15 mouse cellular contexts compared by ENCODE assay signal in genomic region chr2:161668302-161668986, GRCm38 (mm10).
A peak's percentile ranks its signal among the peaks of the same experiment; 100 is the strongest.
DNase-seq lines count a peak whose midpoint lies in the region; ATAC-seq lines count a peak whose summit lies in the region.
"Had no signal": no experiment of that assay in that cellular context is flagged by ENCODE, and none has a peak within 500 bp of the region (broad histone marks: within the 10 kb centered on the region; RNA-seq: fewer than 3 reads in every experiment).

No protein-coding gene starts in this region.

- H3K27ac ChIP-seq in kidney, embryonic 14.5 days (ENCODE audit: low read depth, low read length), result no peak overlapping the region
- no peak overlapping the region for H3K27ac ChIP-seq in kidney, embryonic 16.5 days (ENCODE audit: low read length)
- H3K27ac ChIP-seq in forebrain, embryonic 16.5 days (ENCODE audit: low read length), result peak overlapping the region; percentile 72
- peak overlapping the region; percentile 59 for H3K27ac ChIP-seq in hindbrain, embryonic 15.5 days (replicated peaks)
- H3K27ac ChIP-seq in neural tube, embryonic 12.5 days, result no peak overlapping the region
- H3K27ac ChIP-seq: layer of hippocampus, adult 2 months had no signal

- no peaks in the 10 kb centered on the region for H3K27me3 ChIP-seq in kidney, embryonic 14.5 days (ENCODE audit: control insufficient read depth, insufficient read depth, low read length)
- H3K27me3 ChIP-seq in kidney, embryonic 16.5 days (ENCODE audit: insufficient read depth, low read length), result no peaks in the 10 kb centered on the region
- H3K27me3 ChIP-seq in forebrain, embryonic 16.5 days (replicated peaks; ENCODE audit: control insufficient read depth, insufficient read depth, low read length), result no peaks in the 10 kb centered on the region
- no peaks in the 10 kb centered on the region for H3K27me3 ChIP-seq in hindbrain, embryonic 15.5 days
- H3K27me3 ChIP-seq in neural tube, embryonic 12.5 days (replicated peaks), result no peaks in the 10 kb centered on the region
- H3K27me3 ChIP-seq: heart, embryonic 12.5 days had no signal

- H3K9ac ChIP-seq in kidney, embryonic 14.5 days (ENCODE audit: low read depth, low read length), result no peak overlapping the region
- H3K9ac ChIP-seq in kidney, embryonic 16.5 days (replicated peaks; ENCODE audit: low read length), result no peak overlapping the region
- H3K9ac ChIP-seq in forebrain, embryonic 16.5 days (replicated peaks; ENCODE audit: low read depth, low read length), result no peak overlapping the region
- H3K9ac ChIP-seq in hindbrain, embryonic 15.5 days, result no peak overlapping the region
- H3K9ac ChIP-seq in neural tube, embryonic 12.5 days, result no peak overlapping the region
- H3K9ac ChIP-seq: heart, embryonic 12.5 days had no signal

- WGBS in kidney, embryonic 14.5 days, result 71% methylated on average over 12 of the region's 12 CpGs
- WGBS in kidney, embryonic 16.5 days, result 67% methylated on average over 12 of the region's 12 CpGs
- 29% methylated on average over 12 of the region's 12 CpGs for WGBS in forebrain, embryonic 16.5 days
- WGBS in hindbrain, embryonic 15.5 days, result 23% methylated on average over 12 of the region's 12 CpGs
- 41% methylated on average over 12 of the region's 12 CpGs for WGBS in neural tube, embryonic 12.5 days

- no peak overlapping the region for H3K4me3 ChIP-seq in kidney, embryonic 14.5 days (ENCODE audit: low read length)
- H3K4me3 ChIP-seq in kidney, embryonic 16.5 days (ENCODE audit: low read length), result no peak overlapping the region
- no peak overlapping the region for H3K4me3 ChIP-seq in forebrain, embryonic 16.5 days (replicated peaks; ENCODE audit: low read length)
- no peak overlapping the region for H3K4me3 ChIP-seq in hindbrain, embryonic 15.5 days
- no peak overlapping the region for H3K4me3 ChIP-seq in neural tube, embryonic 12.5 days
- H3K4me3 ChIP-seq: heart, embryonic 12.5 days; layer of hippocampus, adult 2 months had no signal

- no peaks in the 10 kb centered on the region for H3K4me1 ChIP-seq in kidney, embryonic 14.5 days (ENCODE audit: control insufficient read depth, insufficient read depth, low read length)
- H3K4me1 ChIP-seq in kidney, embryonic 16.5 days (ENCODE audit: insufficient read depth, low read length), result no peaks in the 10 kb centered on the region
- peaks cover 5% of the 10 kb centered on the region; the same call in 1 of the 2 replicates for H3K4me1 ChIP-seq in forebrain, embryonic 16.5 days (replicated peaks; ENCODE audit: control insufficient read depth, insufficient read depth, low read length)
- H3K4me1 ChIP-seq in hindbrain, embryonic 15.5 days (replicated peaks), result peaks cover 7% of the 10 kb centered on the region; the same call in 1 of the 2 replicates
- H3K4me1 ChIP-seq in neural tube, embryonic 12.5 days, result no peaks in the 10 kb centered on the region
- H3K4me1 ChIP-seq: heart, embryonic 12.5 days had no signal

- peak; percentile 20; the same call in 1 of the 2 replicates for ATAC-seq in kidney, embryonic 14.5 days (ENCODE audit: low FRiP score, low TSS enrichment)
- no peak for ATAC-seq in kidney, embryonic 16.5 days (ENCODE audit: low FRiP score, low TSS enrichment)
- peak; percentile 95 for ATAC-seq in forebrain, embryonic 16.5 days
- ATAC-seq in hindbrain, embryonic 15.5 days (ENCODE audit: low FRiP score, low read depth), result peak; percentile 78; the same call in 1 of the 2 replicates
- peak; percentile 92 for ATAC-seq in neural tube, embryonic 12.5 days (ENCODE audit: low FRiP score, low read depth)
- no peak for ATAC-seq in CD4-positive, CD25-positive, alpha-beta regulatory T cell, adult 4 months
- ATAC-seq: activated CD4-positive, CD25-positive, alpha-beta regulatory T cell, adult 4 months had no signal

- H3K9me3 ChIP-seq in kidney, embryonic 14.5 days (ENCODE audit: control insufficient read depth, low read length), result no peaks in the 10 kb centered on the region
- H3K9me3 ChIP-seq in kidney, embryonic 16.5 days (ENCODE audit: low read length), result no peaks in the 10 kb centered on the region
- no peaks in the 10 kb centered on the region for H3K9me3 ChIP-seq in forebrain, embryonic 16.5 days (ENCODE audit: control insufficient read depth, low read length)
- no peaks in the 10 kb centered on the region for H3K9me3 ChIP-seq in hindbrain, embryonic 15.5 days
- H3K9me3 ChIP-seq in neural tube, embryonic 12.5 days, result no peaks in the 10 kb centered on the region
- H3K9me3 ChIP-seq: heart, embryonic 12.5 days had no signal

- H3K4me2 ChIP-seq in kidney, embryonic 14.5 days (replicated peaks; ENCODE audit: low read depth, low read length), result no peak overlapping the region
- H3K4me2 ChIP-seq in kidney, embryonic 16.5 days (replicated peaks; ENCODE audit: low read depth, low read length), result no peak overlapping the region
- H3K4me2 ChIP-seq in forebrain, embryonic 16.5 days (ENCODE audit: low read length), result no peak overlapping the region
- H3K4me2 ChIP-seq in hindbrain, embryonic 15.5 days, result no peak overlapping the region
- no peak overlapping the region for H3K4me2 ChIP-seq in neural tube, embryonic 12.5 days (replicated peaks)
- H3K4me2 ChIP-seq: heart, embryonic 12.5 days; liver, embryonic 11.5 days had no signal

- no peak for DNase-seq in yolk sac, embryonic 10.5 days (ENCODE audit: low spot score)
- no peak for DNase-seq in left cerebral cortex, postnatal 25 days (ENCODE audit: low spot score in 2 of 2)
- DNase-seq: cerebellum, postnatal 25 days; gastrocnemius, postnatal 10 days; kidney, adult 8-10 months had no signal

- intact Hi-C loops in left cerebral cortex, postnatal 25 days (cut with DNase I), result no loop called here

- H3K36me3 ChIP-seq in kidney, embryonic 14.5 days (ENCODE audit: control insufficient read depth, insufficient read depth, low read length), result no peaks in the 10 kb centered on the region
- no peaks in the 10 kb centered on the region for H3K36me3 ChIP-seq in kidney, embryonic 16.5 days (ENCODE audit: insufficient read depth, low read length)
- no peaks in the 10 kb centered on the region for H3K36me3 ChIP-seq in forebrain, embryonic 16.5 days (ENCODE audit: control insufficient read depth, insufficient read depth)
- H3K36me3 ChIP-seq in hindbrain, embryonic 15.5 days, result no peaks in the 10 kb centered on the region
- no peaks in the 10 kb centered on the region for H3K36me3 ChIP-seq in neural tube, embryonic 12.5 days
- H3K36me3 ChIP-seq: heart, embryonic 12.5 days had no signal

Comparison
In these comparisons a context has a peak if more than half of its experiments do, and no peak if none do; other contexts are left out.
1. ATAC-seq: peak in kidney, embryonic 14.5 days (single experiment), forebrain, embryonic 16.5 days (single experiment), hindbrain, embryonic 15.5 days (single experiment) and neural tube, embryonic 12.5 days (single experiment); none in kidney, embryonic 16.5 days (single experiment) and CD4-positive, CD25-positive, alpha-beta regulatory T cell, adult 4 months (single experiment).
2. H3K27ac ChIP-seq: peak in forebrain, embryonic 16.5 days (single experiment) and hindbrain, embryonic 15.5 days (single experiment); none in kidney, embryonic 14.5 days (single experiment), kidney, embryonic 16.5 days (single experiment) and neural tube, embryonic 12.5 days (single experiment).